Mouse (Mus musculus) adrenal gland, postnatal 36 days (tissue): ENCODE data around the gene Megf6. TPM values are rescaled to one million over a fixed set of nuclear protein-coding genes. Genes with fewer than 3 reads are reported as not detected.

Source experiments
- total RNA-seq, 2 experiments: library from RNA; stranded (reverse); gene quantifications; 2 replicates each; pipeline ENCODE4 v1.2.3; 2021

The Megf6 gene
- total RNA-seq, 2 experiments from 2014 or later, result 2.9 to 3.4 TPM

Other genes with a start within 250 kb of the Megf6 start
- gene A430005L14Rik, start 213.5 kb upstream of the Megf6 start, total RNA-seq, result 10 to 100 TPM; 18.8 to 21.4 TPM
- 1 to 10 TPM; 2.9 to 3.7 TPM for gene Dffb, start 195.6 kb upstream of the Megf6 start, total RNA-seq
- 10 to 100 TPM; 25.3 to 28.2 TPM for gene Cep104, start 195.5 kb upstream of the Megf6 start, total RNA-seq
- gene Lrrc47, start 159.0 kb upstream of the Megf6 start, total RNA-seq, result 10 to 100 TPM; 55.6 to 58.5 TPM
- 10 to 100 TPM; 45.4 to 54.8 TPM for gene Smim1, start 144.5 kb upstream of the Megf6 start, total RNA-seq
- gene Ccdc27, start 128.1 kb upstream of the Megf6 start, total RNA-seq, result not detected
- not detected for gene Trp73, start 30.5 kb upstream of the Megf6 start, total RNA-seq
- gene Wrap73, start 28.4 kb upstream of the Megf6 start, total RNA-seq, result 10 to 100 TPM; 20.3 to 22.6 TPM
- 100 to 1,000 TPM; 159 to 168 TPM for gene Tprgl, start 10.1 kb upstream of the Megf6 start, total RNA-seq
- gene Arhgef16, start 130.9 kb downstream of the Megf6 start, total RNA-seq, result under 1 TPM; 0.13 to 0.59 TPM
- gene B230104I21Rik, start 165.4 kb downstream of the Megf6 start, total RNA-seq, result not detected